11 mouse cellular contexts compared by ENCODE assay signal in the genomic region with DNA sequence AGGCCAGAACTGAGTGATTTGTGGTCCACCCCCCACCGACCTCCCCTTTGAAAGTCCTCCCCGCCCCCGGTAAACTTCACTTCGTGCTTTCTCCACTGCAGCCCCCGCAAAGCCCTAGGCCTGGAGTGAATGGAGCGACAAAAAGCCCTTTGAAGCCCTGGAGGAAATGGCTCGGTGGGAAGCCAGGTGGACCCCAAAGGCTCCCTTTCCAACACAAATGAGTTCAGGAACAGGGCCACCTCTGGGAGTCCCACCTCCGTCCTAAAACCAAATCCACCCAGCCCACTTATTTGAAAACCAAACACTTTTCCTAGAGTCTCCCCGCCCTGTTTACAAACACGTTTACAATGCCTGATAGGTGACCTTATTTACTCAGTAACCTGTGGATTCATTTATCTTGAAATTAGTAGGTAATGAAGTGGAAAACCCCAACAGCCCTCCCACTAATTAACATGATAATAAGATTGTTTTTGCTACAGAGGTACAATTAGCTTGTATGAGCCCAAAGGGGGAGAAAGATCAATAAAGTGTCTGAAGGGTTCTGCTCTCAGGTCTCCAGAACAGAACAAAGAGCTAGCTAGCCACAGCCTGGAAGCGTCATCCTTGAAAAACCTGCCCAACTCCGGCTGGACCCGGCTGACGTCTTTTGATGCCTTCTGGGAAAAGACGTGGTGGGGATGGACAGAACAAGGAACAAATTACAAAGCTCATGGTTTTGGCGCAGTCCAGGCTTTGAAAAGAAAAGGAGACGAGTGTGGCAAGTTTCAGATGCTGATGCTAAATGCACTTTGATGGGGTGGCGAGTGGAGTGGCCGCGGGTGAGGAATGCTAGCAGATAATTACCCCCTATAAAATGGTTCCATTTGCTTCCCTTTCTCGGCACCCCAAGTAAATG.
DNase-seq lines count a peak whose midpoint lies in the region; ATAC-seq and TF ChIP-seq lines count a peak whose summit lies in the region.
"Had no signal": no experiment of that assay in that cellular context is flagged by ENCODE, and none has a peak within 500 bp of the region (broad histone marks: within the 10 kb centered on the region; RNA-seq: fewer than 3 reads in every experiment).

No protein-coding gene starts in this region.

- no peaks in the 10 kb centered on the region for H3K4me1 ChIP-seq in lung, embryonic 14.5 days (ENCODE audit: insufficient read depth)
- 0 out of 2 replicates have a peak, but pooled peaks cover 4% of the 10 kb centered on the region for H3K4me1 ChIP-seq in embryonic facial prominence, embryonic 15.5 days
- H3K4me1 ChIP-seq in limb, embryonic 12.5 days (replicated peaks), result peaks cover 34% of the 10 kb centered on the region

- no peak overlapping the region for H3K27ac ChIP-seq in lung, embryonic 14.5 days (ENCODE audit: low read depth)
- H3K27ac ChIP-seq in embryonic facial prominence, embryonic 15.5 days (replicated peaks), result no peak overlapping the region
- peak overlapping the region; percentile 37 for H3K27ac ChIP-seq in limb, embryonic 12.5 days
- H3K27ac ChIP-seq: limb, embryonic 15.5 days had no signal

- DNase-seq in lung, embryonic 14.5 days, result peak; percentile 42
- DNase-seq in lung, adult 18-20 months, result no peak
- peak; percentile 51 for DNase-seq in retina, postnatal 1 day
- no peak for DNase-seq in left cerebral cortex, adult 8-10 months (ENCODE audit: low spot score in 2 of 2)
- DNase-seq in left cerebral cortex, adult 9 months (ENCODE audit: low spot score in 2 of 2), result no peak
- DNase-seq: cerebellum, adult 11 months had no signal

- H3K9ac ChIP-seq in lung, embryonic 14.5 days, result no peak overlapping the region
- H3K9ac ChIP-seq in embryonic facial prominence, embryonic 15.5 days, result no peak overlapping the region
- no peak overlapping the region for H3K9ac ChIP-seq in limb, embryonic 12.5 days (replicated peaks)
- H3K9ac ChIP-seq: limb, embryonic 15.5 days had no signal

- no peaks in the 10 kb centered on the region for H3K27me3 ChIP-seq in lung, embryonic 14.5 days (ENCODE audit: insufficient read depth, low read length)
- peaks cover 13% of the 10 kb centered on the region for H3K27me3 ChIP-seq in embryonic facial prominence, embryonic 15.5 days
- peaks cover 9% of the 10 kb centered on the region for H3K27me3 ChIP-seq in limb, embryonic 12.5 days
- H3K27me3 ChIP-seq: limb, embryonic 15.5 days had no signal

- no peak for ATAC-seq in lung, embryonic 14.5 days (ENCODE audit: insufficient read depth)
- no peak for ATAC-seq in embryonic facial prominence, embryonic 15.5 days (ENCODE audit: insufficient number of reproducible peaks, low FRiP score, low TSS enrichment, low read depth)
- ATAC-seq in limb, embryonic 12.5 days (ENCODE audit: insufficient number of reproducible peaks, insufficient read depth, low FRiP score, low TSS enrichment, low read depth), result no peak
- no peak for ATAC-seq in activated CD4-positive, CD25-positive, alpha-beta regulatory T cell, adult 4 months
- ATAC-seq: inflammation-experienced regulatory T-cells, adult 6 months had no signal

- WGBS in lung, embryonic 14.5 days, result 21% methylated on average over 21 of the region's 21 CpGs
- WGBS in embryonic facial prominence, embryonic 15.5 days, result 21% methylated on average over 21 of the region's 21 CpGs
- 4% methylated on average over 21 of the region's 21 CpGs for WGBS in limb, embryonic 12.5 days

- no peaks in the 10 kb centered on the region for H3K36me3 ChIP-seq in lung, embryonic 14.5 days (ENCODE audit: insufficient read depth)
- no peaks in the 10 kb centered on the region for H3K36me3 ChIP-seq in embryonic facial prominence, embryonic 15.5 days
- H3K36me3 ChIP-seq in limb, embryonic 12.5 days, result no peaks in the 10 kb centered on the region
- H3K36me3 ChIP-seq: limb, embryonic 15.5 days had no signal

- no peak for TF ChIP-seq CTCF in lung, embryonic 14.5 days (IDR thresholded peaks at IDR 0.05; ENCODE audit: low read depth)

- peak overlapping the region; percentile 21; the same call in 1 of the 2 replicates for H3K4me2 ChIP-seq in lung, embryonic 14.5 days
- H3K4me2 ChIP-seq in embryonic facial prominence, embryonic 15.5 days (replicated peaks), result peak overlapping the region; percentile 8; the same call in 1 of the 2 replicates
- H3K4me2 ChIP-seq in limb, embryonic 12.5 days, result peak overlapping the region; percentile 41
- H3K4me2 ChIP-seq: limb, embryonic 15.5 days had no signal

- no peak overlapping the region for H3K4me3 ChIP-seq in lung, embryonic 14.5 days (ENCODE audit: low read depth, low read length)
- no peak overlapping the region for H3K4me3 ChIP-seq in embryonic facial prominence, embryonic 15.5 days (replicated peaks)
- no peak overlapping the region for H3K4me3 ChIP-seq in limb, embryonic 12.5 days (replicated peaks)
- H3K4me3 ChIP-seq: limb, embryonic 15.5 days had no signal

- H3K9me3 ChIP-seq in lung, embryonic 14.5 days (ENCODE audit: low read depth, low read length), result no peaks in the 10 kb centered on the region
- H3K9me3 ChIP-seq in embryonic facial prominence, embryonic 15.5 days (replicated peaks), result no peaks in the 10 kb centered on the region
- H3K9me3 ChIP-seq in limb, embryonic 12.5 days, result no peaks in the 10 kb centered on the region
- H3K9me3 ChIP-seq: limb, embryonic 15.5 days had no signal

Comparison
In these comparisons a context has a peak if more than half of its experiments do, and no peak if none do; other contexts are left out.
1. DNase-seq: peak in lung, embryonic 14.5 days (single experiment) and retina, postnatal 1 day (single experiment); none in lung, adult 18-20 months (0 of 2), left cerebral cortex, adult 8-10 months (0 of 2) and left cerebral cortex, adult 9 months (0 of 2).
2. Peak in every context shown above with its lines, with median percentiles within 50 percentile points of each other: H3K4me2 ChIP-seq.